Comparison of ENCODE assay signal across 14 mouse cellular contexts in genomic region chr9:91379300-91379635, GRCm38 (mm10). TPM values are rescaled to one million over a fixed set of nuclear protein-coding genes. Genes with fewer than 3 reads are reported as not detected.
DNase-seq lines count a peak whose midpoint lies in the region; ATAC-seq lines count a peak whose summit lies in the region.
"Had no signal": no experiment of that assay in that cellular context is flagged by ENCODE, and none has a peak within 500 bp of the region (broad histone marks: within the 10 kb centered on the region; RNA-seq: fewer than 3 reads in every experiment).

No protein-coding gene starts in this region.

- peaks cover 100% of the 10 kb centered on the region for H3K27me3 ChIP-seq in intestine, embryonic 14.5 days (replicated peaks; ENCODE audit: control insufficient read depth, insufficient read depth, low read length)
- H3K27me3 ChIP-seq in intestine, embryonic 16.5 days (replicated peaks; ENCODE audit: control insufficient read depth, insufficient read depth, low read length) = peaks cover 89% of the 10 kb centered on the region
- H3K27me3 ChIP-seq in forebrain, embryonic 15.5 days = peaks cover 79% of the 10 kb centered on the region
- peaks cover 100% of the 10 kb centered on the region for H3K27me3 ChIP-seq in midbrain, embryonic 10.5 days (ENCODE audit: low read depth, poor library complexity, severe bottlenecking)
- H3K27me3 ChIP-seq in neural tube, embryonic 15.5 days (replicated peaks) = peaks cover 56% of the 10 kb centered on the region

- H3K36me3 ChIP-seq in intestine, embryonic 14.5 days (ENCODE audit: control insufficient read depth, insufficient read depth, low read length) = no peaks in the 10 kb centered on the region
- no peaks in the 10 kb centered on the region for H3K36me3 ChIP-seq in intestine, embryonic 16.5 days (ENCODE audit: control insufficient read depth, insufficient read depth, low read length)
- no peaks in the 10 kb centered on the region for H3K36me3 ChIP-seq in forebrain, embryonic 15.5 days
- no peaks in the 10 kb centered on the region for H3K36me3 ChIP-seq in midbrain, embryonic 10.5 days
- H3K36me3 ChIP-seq in neural tube, embryonic 15.5 days = no peaks in the 10 kb centered on the region
- H3K36me3 ChIP-seq: liver, embryonic 15.5 days had no signal

- H3K4me3 ChIP-seq in intestine, embryonic 14.5 days (ENCODE audit: low read depth, low read length) = no peak overlapping the region
- H3K4me3 ChIP-seq in intestine, embryonic 16.5 days (ENCODE audit: low read length) = no peak overlapping the region
- peak overlapping the region; percentile 47 for H3K4me3 ChIP-seq in forebrain, embryonic 15.5 days
- H3K4me3 ChIP-seq in midbrain, embryonic 10.5 days = peak overlapping the region; percentile 75
- peak overlapping the region; percentile 33 for H3K4me3 ChIP-seq in neural tube, embryonic 15.5 days (replicated peaks)
- H3K4me3 ChIP-seq: liver, embryonic 15.5 days; myocyte had no signal

- DNase-seq in intestine, embryonic 14.5 days (ENCODE audit: low spot score) = peak; percentile 52
- DNase-seq in midbrain, embryonic 10.5 days (ENCODE audit: low spot score) = no peak
- DNase-seq in left cerebral cortex, postnatal 25 days (ENCODE audit: low spot score in 2 of 2) = no peak
- DNase-seq in adrenal gland, adult 18-20 months (ENCODE audit: low spot score in 2 of 2) = no peak
- no peak for DNase-seq in gastrocnemius, postnatal 14 days
- DNase-seq: adrenal gland, postnatal 14 days; kidney, adult 9 months; thymus, adult 18-20 months had no signal

- intact Hi-C loops in left cerebral cortex, postnatal 25 days (cut with DNase I) = no loop called here
- intact Hi-C loops in gastrocnemius, postnatal 14 days (cut with DNase I; ENCODE audit: low total_unique reads) = no loop called here

- H3K9me3 ChIP-seq in intestine, embryonic 14.5 days (ENCODE audit: control insufficient read depth, low read length) = no peaks in the 10 kb centered on the region
- H3K9me3 ChIP-seq in intestine, embryonic 16.5 days (ENCODE audit: control insufficient read depth, low read length) = no peaks in the 10 kb centered on the region
- H3K9me3 ChIP-seq in forebrain, embryonic 15.5 days = no peaks in the 10 kb centered on the region
- no peaks in the 10 kb centered on the region for H3K9me3 ChIP-seq in midbrain, embryonic 10.5 days (replicated peaks)
- no peaks in the 10 kb centered on the region for H3K9me3 ChIP-seq in neural tube, embryonic 15.5 days (replicated peaks)
- H3K9me3 ChIP-seq: liver, embryonic 15.5 days had no signal

- no peak for ATAC-seq in intestine, embryonic 14.5 days (replicated peaks; ENCODE audit: low FRiP score, low TSS enrichment, low read depth)
- ATAC-seq in intestine, embryonic 16.5 days = no peak
- no peak for ATAC-seq in forebrain, embryonic 15.5 days (replicated peaks)
- no peak for ATAC-seq in neural tube, embryonic 15.5 days (ENCODE audit: low FRiP score)

- WGBS in intestine, embryonic 14.5 days = 0% methylated on average over 8 of the region's 8 CpGs
- under 1% methylated on average over 8 of the region's 8 CpGs for whole genome bisulfite sequencing in intestine, embryonic 16.5 days
- 5% methylated on average over 8 of the region's 8 CpGs for WGBS in forebrain, embryonic 15.5 days
- WGBS in midbrain, embryonic 10.5 days = under 1% methylated on average over 8 of the region's 8 CpGs
- WGBS in neural tube, embryonic 15.5 days = 3% methylated on average over 8 of the region's 8 CpGs

- H3K9ac ChIP-seq in intestine, embryonic 14.5 days (ENCODE audit: low read length) = no peak overlapping the region
- H3K9ac ChIP-seq in intestine, embryonic 16.5 days (ENCODE audit: low read depth, low read length) = no peak overlapping the region
- H3K9ac ChIP-seq in forebrain, embryonic 15.5 days (replicated peaks) = peak overlapping the region; percentile 39; the same call in 1 of the 2 replicates
- H3K9ac ChIP-seq in neural tube, embryonic 15.5 days (replicated peaks) = peak overlapping the region; percentile 49
- H3K9ac ChIP-seq: liver, embryonic 15.5 days had no signal

- no peak overlapping the region for H3K27ac ChIP-seq in intestine, embryonic 14.5 days (ENCODE audit: low read depth)
- no peak overlapping the region for H3K27ac ChIP-seq in intestine, embryonic 16.5 days (ENCODE audit: low read length)
- peak overlapping the region; percentile 91 for H3K27ac ChIP-seq in forebrain, embryonic 15.5 days (replicated peaks)
- H3K27ac ChIP-seq in midbrain, embryonic 10.5 days (replicated peaks) = peak overlapping the region; percentile 98
- peak overlapping the region; percentile 95 for H3K27ac ChIP-seq in neural tube, embryonic 15.5 days (replicated peaks)
- H3K27ac ChIP-seq: liver, embryonic 15.5 days had no signal

- H3K4me1 ChIP-seq in intestine, embryonic 14.5 days (replicated peaks; ENCODE audit: control insufficient read depth, insufficient read depth, low read length) = peaks cover 4% of the 10 kb centered on the region; the same call in 1 of the 2 replicates
- H3K4me1 ChIP-seq in intestine, embryonic 16.5 days (ENCODE audit: control insufficient read depth, insufficient read depth, low read length) = peaks cover 5% of the 10 kb centered on the region; the same call in 1 of the 2 replicates
- peaks cover 34% of the 10 kb centered on the region for H3K4me1 ChIP-seq in forebrain, embryonic 15.5 days
- H3K4me1 ChIP-seq in midbrain, embryonic 10.5 days = peaks cover 80% of the 10 kb centered on the region
- H3K4me1 ChIP-seq in neural tube, embryonic 15.5 days = peaks cover 26% of the 10 kb centered on the region
- H3K4me1 ChIP-seq: liver, embryonic 15.5 days had no signal

- no peak overlapping the region for H3K4me2 ChIP-seq in intestine, embryonic 14.5 days (ENCODE audit: low read length)
- H3K4me2 ChIP-seq in intestine, embryonic 16.5 days (ENCODE audit: low read depth, low read length) = no peak overlapping the region
- peak overlapping the region; percentile 74 for H3K4me2 ChIP-seq in forebrain, embryonic 15.5 days (replicated peaks)
- H3K4me2 ChIP-seq in neural tube, embryonic 15.5 days = peak overlapping the region; percentile 71
- H3K4me2 ChIP-seq: liver, embryonic 15.5 days had no signal

RNA-seq across cellular contexts. Expression of gene Zic1, which starts 13.7 kb away (rescaled TPM):
- not detected in 2 replicates for polyA plus RNA-seq in intestine, embryonic 14.5 days (2014; fragmentation: Nextera tagmentation; extraction: Ambion mirVana)
- polyA plus RNA-seq in intestine, embryonic 16.5 days (2015; fragmentation: Nextera tagmentation; extraction: Ambion mirVana) = not detected in 2 replicates
- polyA plus RNA-seq in forebrain, embryonic 15.5 days (2015; fragmentation: Nextera tagmentation; extraction: Ambion mirVana) = 9.6 and 9.8 TPM in 2 replicates
- 6.5 and 6.6 TPM in 2 replicates for polyA plus RNA-seq in midbrain, embryonic 10.5 days (2016; fragmentation: Nextera tagmentation; extraction: Ambion mirVana)
- 9.7 and 13.2 TPM in 2 replicates for polyA plus RNA-seq in neural tube, embryonic 15.5 days (2015; fragmentation: Nextera tagmentation; extraction: Ambion mirVana)
- 10 to 100 TPM; 11.1 to 11.7 TPM for total RNA-seq in left cerebral cortex, postnatal 25 days (2021)
- not detected for total RNA-seq in adrenal gland, adult 18-20 months (2021)
- 1 to 10 TPM in 1 of 2 experiments, under 1 TPM in 1; 0.47 to 3.9 TPM for total RNA-seq in gastrocnemius, postnatal 14 days (2021)
- total RNA-seq: adrenal gland, postnatal 14 days; heart, postnatal 25 days had no signal

RNA-seq across cellular contexts. Expression of gene Zic4, which starts 17.1 kb away (rescaled TPM):
- not detected in 2 replicates for polyA plus RNA-seq in intestine, embryonic 14.5 days (2014; fragmentation: Nextera tagmentation; extraction: Ambion mirVana)
- polyA plus RNA-seq in intestine, embryonic 16.5 days (2015; fragmentation: Nextera tagmentation; extraction: Ambion mirVana) = not detected in 2 replicates
- polyA plus RNA-seq in forebrain, embryonic 15.5 days (2015; fragmentation: Nextera tagmentation; extraction: Ambion mirVana) = 46.2 and 55.0 TPM in 2 replicates
- polyA plus RNA-seq in midbrain, embryonic 10.5 days (2016; fragmentation: Nextera tagmentation; extraction: Ambion mirVana) = 25.1 and 33.5 TPM in 2 replicates
- 28.3 and 44.9 TPM in 2 replicates for polyA plus RNA-seq in neural tube, embryonic 15.5 days (2015; fragmentation: Nextera tagmentation; extraction: Ambion mirVana)
- total RNA-seq in left cerebral cortex, postnatal 25 days (2021) = 1 to 10 TPM; 2.3 to 3.0 TPM
- total RNA-seq in adrenal gland, adult 18-20 months (2021) = not detected
- under 1 TPM in 1 of 2 experiments, not detected in 1; 0.66 TPM for total RNA-seq in gastrocnemius, postnatal 14 days (2021)
- total RNA-seq: adrenal gland, postnatal 14 days; heart, postnatal 25 days had no signal
- polyA plus RNA-seq: liver, embryonic 15.5 days had no signal

Comparison
In these comparisons a context has a peak if more than half of its experiments do, and no peak if none do; other contexts are left out.
1. H3K27ac ChIP-seq: peak in forebrain, embryonic 15.5 days (single experiment), midbrain, embryonic 10.5 days (single experiment) and neural tube, embryonic 15.5 days (single experiment); none in intestine, embryonic 14.5 days (single experiment) and intestine, embryonic 16.5 days (single experiment).
2. H3K4me2 ChIP-seq: peak in forebrain, embryonic 15.5 days (single experiment) and neural tube, embryonic 15.5 days (single experiment); none in intestine, embryonic 14.5 days (single experiment) and intestine, embryonic 16.5 days (single experiment).
3. H3K4me3 ChIP-seq: peak in forebrain, embryonic 15.5 days (single experiment), midbrain, embryonic 10.5 days (single experiment) and neural tube, embryonic 15.5 days (single experiment); none in intestine, embryonic 14.5 days (single experiment) and intestine, embryonic 16.5 days (single experiment).
4. H3K9ac ChIP-seq: peak in forebrain, embryonic 15.5 days (single experiment) and neural tube, embryonic 15.5 days (single experiment); none in intestine, embryonic 14.5 days (single experiment) and intestine, embryonic 16.5 days (single experiment).
5. RNA of gene Zic4, which starts 17.1 kb away (polyA plus RNA-seq): 46.2 to 55.0 TPM in forebrain, embryonic 15.5 days, 28.3 to 44.9 TPM in neural tube, embryonic 15.5 days and 25.1 to 33.5 TPM in midbrain, embryonic 10.5 days; not detected in intestine, embryonic 14.5 days and not detected in intestine, embryonic 16.5 days; every median in the first group is over 10 times any median in the second.